Mouse (Mus musculus) gastrocnemius, postnatal 36 days (tissue): Measurements from ENCODE around the gene Mnt. TPM values are rescaled to one million over a fixed set of nuclear protein-coding genes. Genes with fewer than 3 reads are reported as not detected.
"Not testable (repeated sequence)": the region's sequence is repeated elsewhere in the genome, so short reads cannot be mapped to it uniquely, and the experiment has no call there.

ENCODE experiments used
- DNase-seq, 2 experiments: peaks; one replicate each; pipeline ENCODE4 v3.0.0; 2022
- intact Hi-C: fragments of 180-260 bp; cut with DNase I; formaldehyde crosslinking; loops from one replicate; pipeline ENCODE4 v1.15.1; 2025
- long read RNA-seq, 2 experiments: library from polyadenylated mRNA; stranded (forward); transcript quantifications; one replicate each; pipeline ENCODE4 v2.0.0; 2021
- total RNA-seq, 2 experiments: library from RNA; stranded (reverse); gene quantifications; 2 replicates each; pipeline ENCODE4 v1.2.3; 2021

The Mnt gene
- total RNA-seq: 1 to 10 TPM; 6.4 to 7.1 TPM
- long read RNA-seq, experiment 1, partial matches to known transcripts: 0 of 1 reads
- long read RNA-seq, experiment 1, other reads (novel, unspliced or antisense): 1 of 1 reads
- long read RNA-seq, experiment 2, partial matches to known transcripts: 5 of 5 reads
- long read RNA-seq, experiment 2, other reads (novel, unspliced or antisense): 0 of 5 reads

DNA sequence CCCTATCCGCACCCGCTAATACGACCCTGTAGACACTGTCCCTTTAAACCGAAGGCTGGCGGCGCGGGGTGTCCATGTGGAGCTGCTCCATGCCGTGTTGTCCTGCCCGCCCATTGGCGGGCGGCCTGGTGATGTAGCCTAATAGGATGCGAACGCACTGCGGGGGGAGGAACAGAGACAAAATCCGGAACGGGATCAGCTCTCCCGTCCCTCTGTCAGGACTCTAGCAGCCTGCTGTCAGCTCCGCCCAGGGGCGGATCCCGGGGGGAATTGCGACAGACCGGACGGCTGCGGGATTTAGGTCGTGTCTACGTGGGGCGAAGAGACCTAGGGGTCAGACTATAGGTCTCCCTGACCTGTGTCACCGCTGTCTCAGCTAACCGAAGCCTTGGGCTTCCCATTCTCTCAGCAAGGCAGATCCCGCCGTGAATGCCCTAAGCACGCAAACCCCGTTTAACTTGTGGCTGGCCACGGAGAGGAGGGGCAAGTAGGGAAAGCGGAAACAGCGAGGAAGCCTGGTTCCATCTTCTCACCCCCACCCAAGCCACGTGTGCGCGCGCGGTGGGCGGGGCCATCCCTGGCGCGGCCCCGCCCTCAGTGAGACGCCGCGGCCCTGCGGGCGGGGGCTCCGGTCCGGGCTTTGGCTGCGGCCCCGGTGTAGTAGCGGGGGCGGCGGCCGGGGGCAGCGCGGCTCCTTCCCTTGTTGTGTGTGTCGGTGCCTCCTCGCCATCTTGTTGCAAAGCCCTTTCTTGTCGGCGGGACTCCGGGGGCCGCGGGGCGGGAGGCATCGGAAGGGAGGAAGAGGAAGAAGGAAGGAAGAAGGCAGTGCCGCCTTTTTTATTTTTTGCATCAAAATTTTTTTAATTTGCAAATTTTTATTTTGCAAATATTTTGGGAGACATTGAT, at the start of gene Mnt:
Gene Mnt, plus strand, starts transcription at position 665 of the 906 bp plus-strand sequence.
- intact Hi-C loops: loop anchor here (1.0 to 5.0 kb wide), 2 partner anchors 8 to 183 kb away; partner anchors contain the start of gene Cluh
- peak; percentile 98 to 99 for DNase-seq

DNA sequence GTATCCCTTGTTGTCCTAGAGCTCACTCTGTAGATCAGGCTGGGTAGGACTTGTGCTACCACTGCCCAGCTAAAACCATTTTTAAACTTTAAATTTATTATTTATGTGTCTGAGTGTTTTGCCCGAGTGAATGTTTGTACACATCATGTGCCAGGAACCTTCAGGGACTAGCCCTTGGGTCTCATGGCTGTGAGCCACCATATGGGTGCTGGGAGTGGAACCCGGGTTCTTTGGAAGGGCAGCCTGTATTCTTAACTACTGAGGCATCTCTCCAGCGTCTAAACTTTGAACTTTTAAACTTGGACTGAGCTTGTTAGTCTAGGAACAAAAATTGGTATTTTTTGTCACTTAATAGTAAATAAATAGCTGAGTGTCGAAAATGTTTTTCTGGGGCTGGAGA, 37.8 kb upstream of the Mnt start:
- intact Hi-C loops: no loop called here
- DNase-seq: no peak

DNA sequence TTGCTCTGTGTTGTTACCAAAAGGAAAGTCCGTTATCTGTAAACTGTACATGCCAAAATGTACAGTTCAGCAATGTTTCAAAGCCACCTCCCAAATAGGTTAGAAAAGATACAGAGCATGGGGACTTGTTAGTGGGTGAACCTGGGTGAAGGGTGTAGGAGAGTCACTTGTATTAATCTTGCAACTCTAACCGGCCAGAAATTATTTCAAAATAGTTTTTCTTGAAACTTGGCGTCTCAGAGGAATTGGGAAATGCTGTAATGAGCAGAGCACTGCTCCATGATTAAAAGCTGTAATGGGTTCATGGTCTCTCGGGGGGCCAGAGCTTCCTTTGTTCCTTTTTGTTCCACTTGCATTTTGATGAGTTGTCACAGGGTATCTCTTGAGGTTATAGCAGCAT, 30.1 kb upstream of the Mnt start:
- DNase-seq: no peak
- intact Hi-C loops: no loop called here

DNA sequence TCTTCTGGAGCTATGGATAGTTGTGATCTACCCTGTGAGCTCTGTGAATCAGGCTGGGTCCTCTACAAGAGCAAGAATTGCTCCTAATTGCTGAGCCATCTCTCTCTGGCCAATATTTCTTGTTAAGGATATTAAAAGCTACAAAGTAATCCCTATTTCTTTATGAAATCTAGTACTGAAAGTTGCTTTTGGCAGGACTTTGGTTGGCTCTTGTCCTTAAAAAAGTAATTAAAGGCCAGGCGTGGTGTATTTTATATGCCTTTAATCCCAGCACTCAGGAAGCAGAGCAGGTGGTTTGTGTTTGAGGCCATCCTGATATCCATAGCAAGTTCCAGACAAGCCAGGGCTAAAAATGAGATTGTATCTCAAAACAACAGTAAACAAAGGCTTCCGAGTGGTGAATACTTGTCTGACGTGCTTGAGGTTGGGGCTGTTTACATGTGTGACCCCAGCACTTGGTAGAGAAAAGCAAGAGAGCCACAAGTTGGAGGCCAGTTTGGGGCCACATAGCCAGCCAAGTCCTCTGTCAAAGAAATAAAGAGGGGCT, 26.6 kb upstream of the Mnt start:
- intact Hi-C loops: no loop called here
- DNase-seq: no peak

DNA sequence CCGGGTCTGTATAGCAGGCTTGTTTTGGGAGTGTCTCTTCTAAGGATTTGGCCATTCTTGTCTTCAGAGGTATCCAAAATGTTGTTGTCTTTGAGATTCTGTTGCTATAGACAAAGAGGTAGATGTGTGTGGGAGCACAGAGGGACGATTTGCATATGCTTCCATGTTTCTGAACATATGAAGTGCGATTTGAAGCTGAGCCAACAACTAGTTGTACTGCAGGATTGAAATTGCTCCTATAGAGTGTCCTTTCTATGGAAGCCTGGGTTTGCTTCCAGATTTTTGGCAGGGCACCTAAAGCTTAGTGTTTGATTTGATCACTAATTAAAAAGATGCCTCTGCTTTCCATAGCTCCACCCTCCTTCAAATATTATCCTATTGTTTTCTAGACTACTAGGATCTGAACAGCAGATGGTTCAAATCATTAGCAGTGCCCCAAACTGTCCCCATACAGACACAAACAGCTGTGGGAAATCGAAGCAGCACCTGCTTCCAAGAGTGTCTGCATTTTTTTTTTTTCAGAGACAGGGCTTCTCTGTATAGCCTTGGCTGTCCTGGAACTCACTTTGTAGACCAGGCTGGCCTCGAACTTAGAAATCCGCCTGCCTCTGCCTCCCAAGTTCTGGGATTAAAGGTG, 23.4 kb upstream of the Mnt start:
- intact Hi-C loops: no loop called here
- no peak for DNase-seq

DNA sequence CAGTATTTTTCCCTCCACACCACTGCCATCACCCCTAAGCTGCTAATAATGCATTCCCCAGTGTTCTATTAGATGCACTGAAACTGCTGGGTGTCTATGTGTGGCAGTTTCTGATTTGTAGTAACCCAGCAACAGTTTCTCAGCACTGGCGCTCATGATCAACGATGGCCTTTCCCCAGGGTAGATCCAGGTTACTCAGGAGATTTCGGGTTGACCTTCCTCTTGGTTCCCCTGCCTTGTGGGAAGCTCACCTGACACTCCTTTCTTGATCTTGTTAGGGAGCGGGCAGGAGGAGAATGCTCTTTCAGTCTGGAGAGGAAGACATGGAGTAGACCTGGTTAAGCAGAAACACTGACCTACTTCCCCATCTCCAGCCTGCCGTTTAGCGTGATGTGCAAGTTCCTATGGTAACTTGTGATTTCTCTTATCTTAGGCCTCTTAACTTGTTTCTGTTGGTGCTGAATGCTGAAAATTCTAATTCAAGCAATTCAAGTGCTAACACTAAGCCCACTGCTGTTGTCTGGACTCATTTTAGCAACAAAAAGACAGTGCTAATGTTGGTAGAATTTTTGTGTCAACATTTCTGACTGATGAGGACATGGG, 22.4 kb upstream of the Mnt start:
- no peak for DNase-seq

DNA sequence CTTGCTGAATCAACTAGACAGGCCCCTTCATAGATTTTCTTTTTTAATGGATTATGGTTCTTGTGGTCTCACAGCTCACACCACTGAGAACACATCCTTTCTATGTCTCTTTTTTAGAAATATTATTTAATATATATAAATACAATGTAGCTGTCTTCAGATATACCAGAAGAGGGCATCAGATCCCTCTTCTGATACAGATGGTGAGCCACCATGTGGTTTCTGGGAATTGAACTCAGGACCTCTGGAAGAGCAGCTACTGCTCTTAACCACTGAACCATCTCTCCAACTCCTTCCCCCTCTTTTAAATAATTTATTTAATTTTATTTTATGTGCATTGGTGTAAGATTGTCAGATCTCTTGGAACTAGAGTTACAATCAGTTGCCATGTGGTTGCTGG, 20.6 kb upstream of the Mnt start:
- intact Hi-C loops: loop anchor here (10.0 kb wide), 1 partner anchor 175 kb away; no protein-coding TSS in a partner anchor
- DNase-seq: no peak

More for the DNA sequence above, 22.4 kb upstream of the Mnt start:
- intact Hi-C loops: no loop called here

DNA sequence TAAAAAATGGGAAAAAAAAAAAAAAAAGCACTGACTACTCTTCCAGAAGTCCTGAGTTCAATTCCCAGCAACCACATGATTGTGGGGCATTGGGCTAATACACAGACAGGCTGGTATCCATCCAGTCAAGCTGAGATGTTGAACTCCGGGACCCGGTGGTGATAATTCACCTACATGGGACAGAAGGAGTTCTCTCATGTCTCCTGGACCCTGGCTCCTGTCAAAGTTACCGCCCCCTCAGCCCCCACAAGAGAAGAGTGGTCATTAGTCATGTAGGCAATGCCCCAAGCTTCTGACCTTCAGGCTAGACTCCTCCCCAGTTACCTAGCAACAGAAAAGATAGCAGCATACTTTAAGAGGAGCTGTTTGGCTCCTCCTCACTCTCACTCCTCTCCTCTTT, 19.7 kb upstream of the Mnt start:
- DNase-seq: not testable (repeated sequence)
- intact Hi-C loops: loop anchor here (10.0 kb wide), 1 partner anchor 176 kb away; no protein-coding TSS in a partner anchor

DNA sequence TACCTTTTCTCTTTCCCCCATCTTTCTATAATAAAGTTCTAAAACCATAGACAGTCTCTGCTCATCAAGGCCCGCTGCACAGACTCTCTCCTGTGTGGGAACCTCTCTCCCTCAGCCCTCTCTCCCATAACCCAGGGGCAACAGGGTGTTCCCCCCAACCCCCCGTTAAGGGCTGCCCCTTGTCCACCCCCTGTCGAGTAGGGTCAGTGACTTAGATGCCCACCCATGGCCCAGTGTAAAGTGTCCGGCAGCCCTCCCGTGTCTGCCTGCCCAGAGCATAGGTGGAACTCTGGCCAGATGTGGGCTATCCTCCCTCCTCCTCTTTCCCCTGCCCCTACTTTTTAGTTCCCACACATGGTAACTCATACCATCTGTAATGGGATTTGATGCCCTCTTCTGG, 19.2 kb upstream of the Mnt start:
- intact Hi-C loops: loop anchor here (10.0 kb wide), 1 partner anchor 177 kb away; no protein-coding TSS in a partner anchor

DNA sequence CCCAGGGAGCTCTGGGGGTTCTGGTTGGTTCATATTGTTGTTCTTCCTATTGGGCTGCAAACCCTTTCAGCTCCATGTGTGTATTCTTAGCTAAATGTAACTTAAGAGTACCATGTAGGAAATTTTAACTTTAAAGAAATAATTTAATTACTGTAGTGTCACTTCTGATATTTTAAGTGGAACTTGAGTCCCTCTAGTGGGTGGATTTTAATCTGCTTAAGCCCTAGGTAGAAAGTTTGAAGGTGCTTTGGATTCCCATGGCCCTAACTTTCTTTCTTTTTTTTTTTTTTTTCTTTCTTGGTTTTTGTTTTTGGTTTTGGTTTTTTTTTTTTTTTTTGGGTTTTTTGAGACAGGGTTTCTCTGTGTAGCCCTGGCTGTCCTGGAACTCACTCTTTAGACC, 14.9 kb upstream of the Mnt start:
- DNase-seq: no peak
- intact Hi-C loops: loop anchor here (10.0 kb wide), 1 partner anchor 181 kb away; no protein-coding TSS in a partner anchor

More for the DNA sequence above, 19.2 kb upstream of the Mnt start:
- DNase-seq: no peak

DNA sequence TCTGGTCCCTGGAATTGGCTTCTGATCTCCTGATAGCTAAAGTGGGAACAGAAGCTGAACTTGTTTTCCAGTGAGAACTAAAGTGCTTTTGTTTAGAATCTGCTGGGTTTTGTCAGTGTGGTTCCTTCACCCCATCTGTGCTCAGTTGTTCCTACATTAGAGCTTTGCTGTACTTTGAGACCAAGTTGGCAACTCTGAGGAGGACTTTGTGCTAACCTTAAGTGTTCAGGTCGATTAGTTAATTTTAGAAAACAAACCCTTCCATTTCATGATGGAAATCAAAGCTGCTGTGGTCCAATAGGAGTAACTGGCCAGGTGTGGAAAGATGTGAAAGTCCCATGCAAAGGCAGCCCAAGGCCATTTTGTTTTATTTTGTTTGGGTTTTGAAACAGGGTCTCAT, 9.8 kb upstream of the Mnt start:
- DNase-seq: no peak
- intact Hi-C loops: no loop called here

DNA sequence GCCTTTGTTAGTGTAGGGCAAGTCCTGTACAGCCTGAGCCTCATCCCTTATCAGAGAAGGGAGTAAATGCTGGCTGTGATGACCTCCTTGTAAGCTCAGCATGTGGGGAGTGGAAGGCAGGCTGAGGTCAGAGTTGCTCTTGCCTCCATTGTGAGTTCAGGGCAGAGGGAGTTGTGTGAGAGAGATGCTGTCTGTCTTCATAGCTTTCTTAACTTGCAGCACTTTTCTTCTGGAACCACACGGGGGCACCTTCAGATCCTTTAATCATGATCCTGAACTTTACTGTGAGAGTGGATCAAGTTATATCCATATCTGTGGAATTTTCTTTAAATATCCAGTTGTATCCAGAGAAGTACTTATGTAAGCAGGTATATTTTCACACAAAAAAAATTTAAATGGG, 9.3 kb upstream of the Mnt start:
- DNase-seq: no peak
- intact Hi-C loops: no loop called here

DNA sequence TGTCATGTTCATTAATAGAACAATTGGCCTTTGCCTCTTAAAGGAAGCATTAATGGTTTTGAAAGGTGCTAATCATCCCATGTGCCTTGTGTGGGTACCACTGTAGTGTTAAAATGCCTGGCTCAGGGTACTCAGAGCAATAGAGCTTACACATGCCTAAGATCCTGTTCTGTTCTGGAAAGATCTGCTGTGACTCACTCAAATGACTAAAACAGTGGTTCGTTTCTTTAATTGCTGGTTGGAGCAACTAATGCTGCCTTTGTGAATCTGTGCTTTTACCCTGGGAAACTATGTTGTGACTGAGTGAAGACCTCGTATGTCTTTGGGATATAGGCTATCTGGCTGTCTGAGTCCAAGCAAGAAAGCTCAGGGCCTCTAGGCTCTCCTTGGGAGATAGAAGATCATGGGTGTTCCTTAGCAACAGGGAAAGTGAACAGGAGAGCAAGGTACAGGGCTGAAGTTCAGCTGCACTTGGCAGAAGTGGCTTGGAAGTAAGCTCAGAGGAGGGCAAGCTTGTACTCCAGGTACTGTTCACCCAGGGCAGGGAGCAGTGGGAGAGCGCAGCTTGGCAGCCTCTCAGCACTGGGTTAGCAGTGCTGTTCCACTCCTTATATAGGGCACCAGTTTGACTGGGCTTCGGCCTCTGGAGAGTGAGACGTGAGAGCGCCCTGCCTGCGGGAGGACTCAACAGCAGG, 7.8 kb upstream of the Mnt start:
- intact Hi-C loops: loop anchor here (2.0 kb wide), 1 partner anchor 24 kb away; no protein-coding TSS in a partner anchor
- DNase-seq: no peak

DNA sequence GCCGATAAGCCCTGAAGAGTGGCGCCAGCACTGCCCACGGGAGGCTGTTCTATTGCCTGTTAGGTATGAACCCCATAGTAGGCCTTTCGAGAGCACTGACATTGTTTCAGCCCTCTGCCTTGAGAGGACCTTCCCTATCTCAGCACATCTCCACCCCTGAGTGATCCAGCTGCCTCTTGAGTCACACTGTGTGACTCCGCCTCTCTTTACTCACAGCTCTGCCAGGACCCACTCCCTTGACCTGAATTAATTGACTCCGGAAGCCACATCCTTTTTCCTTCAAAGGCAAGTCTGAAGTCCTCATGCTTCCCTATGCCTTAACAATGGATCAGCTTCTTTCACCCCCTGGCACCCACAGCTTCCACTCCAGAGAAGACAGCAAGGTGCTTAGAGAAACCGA, 4.6 kb upstream of the Mnt start:
- intact Hi-C loops: no loop called here
- no peak for DNase-seq

DNA sequence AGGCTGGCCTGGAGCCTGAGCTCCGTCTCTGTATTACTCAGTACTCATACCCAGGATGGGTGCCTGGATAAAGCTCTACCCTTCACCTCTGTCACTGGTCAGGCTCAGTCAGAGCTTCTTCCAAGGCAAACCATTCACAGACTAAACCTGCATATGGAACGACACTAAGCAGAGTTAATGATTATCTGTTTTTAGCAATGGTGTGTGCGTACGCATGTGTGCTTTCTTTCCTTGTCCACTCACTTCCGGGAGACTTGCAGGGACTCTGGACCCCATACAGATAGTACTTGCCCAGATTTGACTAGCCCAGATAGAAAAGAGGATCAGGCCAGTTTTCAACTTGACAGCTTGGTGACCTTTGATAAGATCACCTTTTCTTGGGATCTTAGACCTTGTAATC, 4.0 kb upstream of the Mnt start:
- intact Hi-C loops: no loop called here
- DNase-seq: no peak

DNA sequence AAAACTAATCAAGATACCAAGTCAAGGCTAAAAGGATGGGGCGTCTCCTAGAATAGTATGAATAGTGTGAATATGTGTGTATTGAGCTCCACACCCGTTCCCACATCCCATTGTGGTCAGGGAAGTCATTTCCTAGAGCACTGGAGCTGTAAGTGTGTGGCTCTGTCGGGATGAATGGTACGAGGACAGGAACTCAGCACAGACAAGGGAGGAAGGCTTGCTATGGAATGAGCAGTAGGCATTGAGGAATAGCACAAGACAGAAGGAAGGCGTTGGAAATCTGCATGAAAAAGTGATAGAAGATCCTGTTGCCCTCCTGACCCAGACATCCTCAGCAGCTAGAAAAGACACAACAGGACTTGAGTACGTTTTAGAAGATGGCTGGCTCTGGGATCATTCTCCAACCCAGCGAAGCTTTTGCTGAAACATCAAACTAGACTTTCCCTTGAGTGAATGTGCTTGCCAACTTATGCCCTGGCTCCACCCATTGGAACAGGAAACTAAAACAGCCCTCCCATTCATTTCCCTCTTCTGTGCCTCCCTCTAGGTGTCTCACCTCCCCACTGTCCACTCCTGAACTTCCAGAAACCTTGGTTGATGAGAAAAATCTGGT, 2.8 kb upstream of the Mnt start:
- intact Hi-C loops: no loop called here
- no peak for DNase-seq

DNA sequence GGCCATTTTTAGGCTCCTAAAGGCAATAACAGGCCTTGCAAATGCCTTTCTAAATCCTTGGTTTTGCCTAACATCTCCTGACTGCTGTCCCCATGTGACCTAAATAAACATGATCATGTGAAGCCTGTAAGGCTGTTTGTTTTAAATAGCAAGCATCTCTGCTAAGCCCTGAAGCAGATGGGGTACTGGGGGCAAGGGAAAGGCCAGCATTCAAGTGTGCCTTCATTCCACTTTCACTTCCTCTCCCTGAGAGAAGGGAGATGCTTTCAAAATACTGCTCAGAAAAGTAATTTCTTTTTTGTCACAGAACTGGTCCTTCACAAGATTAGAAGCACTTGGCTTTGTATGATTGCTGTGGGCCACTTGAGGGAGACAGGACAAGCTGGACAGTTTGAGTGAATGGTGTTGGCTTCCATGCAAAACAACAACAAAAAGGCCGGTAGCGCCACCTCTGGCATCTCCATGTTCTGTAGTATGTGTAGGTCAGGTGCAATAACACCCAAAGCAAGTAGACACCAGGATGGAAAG, 2.3 kb upstream of the Mnt start:
- no peak for DNase-seq
- intact Hi-C loops: no loop called here

DNA sequence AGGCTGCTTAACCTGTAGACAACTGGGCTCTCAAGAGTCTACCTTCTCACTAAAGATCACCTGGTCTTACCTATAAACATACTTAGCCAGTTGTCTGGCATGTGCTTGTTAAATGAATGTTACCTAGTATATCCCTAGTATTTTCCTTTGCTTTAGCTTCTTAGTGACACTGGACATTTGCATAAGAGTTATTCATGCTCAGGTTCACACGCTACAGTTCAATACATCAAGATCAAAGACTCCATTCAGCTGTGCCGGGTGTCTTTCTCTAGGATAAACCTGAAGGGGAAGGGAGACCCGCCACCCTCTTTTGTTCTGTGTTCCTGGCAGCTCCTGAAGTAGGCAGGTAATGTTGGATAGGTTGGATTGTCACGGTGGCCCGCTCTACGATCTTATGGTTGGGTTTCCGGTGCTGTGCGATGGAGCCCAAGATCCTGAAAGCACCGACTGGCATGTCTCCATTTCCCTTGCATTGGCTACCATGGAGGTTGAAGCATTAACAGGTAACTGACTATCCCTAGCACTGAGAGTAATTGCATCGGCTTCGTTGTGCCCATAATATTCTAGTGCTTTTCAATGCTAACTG, 1.7 kb upstream of the Mnt start:
- DNase-seq: no peak
- intact Hi-C loops: no loop called here

DNA sequence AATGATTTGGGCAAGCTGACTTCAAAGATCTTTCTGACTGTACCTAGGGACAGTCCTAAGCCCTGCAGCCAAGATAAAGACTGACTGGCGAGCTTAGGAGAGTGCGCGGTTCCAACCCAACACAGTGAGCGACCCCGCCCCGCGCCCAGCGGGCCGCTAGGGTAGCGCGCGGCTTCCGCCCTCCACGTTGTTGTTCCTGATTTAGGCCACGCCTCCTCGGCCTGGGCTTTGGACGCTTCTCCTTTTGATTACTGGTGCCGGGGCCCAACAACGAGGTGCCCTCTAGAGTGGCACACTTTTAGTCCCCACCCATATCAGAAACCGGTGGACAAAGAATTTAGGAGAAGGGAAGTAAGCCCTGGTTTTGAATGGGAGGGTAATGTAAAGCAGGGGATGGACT, 908 bp upstream of the Mnt start:
- peak; percentile 78 to 79 for DNase-seq
- intact Hi-C loops: loop anchor here (1.0 to 5.0 kb wide), 2 partner anchors 8 to 183 kb away; partner anchors contain the start of gene Cluh
